Mouse (Mus musculus): ENCODE measurements around the gene Hs6st1. TPM values are rescaled to one million over a fixed set of nuclear protein-coding genes. Genes with fewer than 3 reads are reported as not detected.

The Hs6st1 gene
- total RNA-seq, 2 experiments from 2014 or later, result 40.9 to 43.0 TPM

- no peak for DNase-seq (ENCODE audit: extremely low spot score in 1 of 2, low spot score in 1 of 2)
Observed at GRCm38 (mm10) chr1:36080974-36081373, 12.8 kb downstream of the Hs6st1 start.

GRCm38 (mm10) chr1:36082184-36082583 is 14.0 kb downstream of the Hs6st1 start:
- DNase-seq (ENCODE audit: extremely low spot score in 1 of 2, low spot score in 1 of 2), result no peak

- no peak for DNase-seq (ENCODE audit: extremely low spot score in 1 of 2, low spot score in 1 of 2)
Observed at GRCm38 (mm10) chr1:36083554-36083953, 15.4 kb downstream of the Hs6st1 start.

GRCm38 (mm10) chr1:36085069-36085468 is 16.9 kb downstream of the Hs6st1 start:
- DNase-seq (ENCODE audit: extremely low spot score in 1 of 2, low spot score in 1 of 2), result no peak

- DNase-seq (ENCODE audit: extremely low spot score in 1 of 2, low spot score in 1 of 2), result no peak
Observed at GRCm38 (mm10) chr1:36088367-36088766, 20.2 kb downstream of the Hs6st1 start.

GRCm38 (mm10) chr1:36089481-36089880 is 21.3 kb downstream of the Hs6st1 start:
- no peak for DNase-seq (ENCODE audit: extremely low spot score in 1 of 2, low spot score in 1 of 2)

GRCm38 (mm10) chr1:36090011-36090721 is 22.0 kb downstream of the Hs6st1 start:
- no peak for DNase-seq (ENCODE audit: extremely low spot score in 1 of 2, low spot score in 1 of 2)

GRCm38 (mm10) chr1:36090722-36091110 is 22.5 kb downstream of the Hs6st1 start:
- no peak for DNase-seq (ENCODE audit: extremely low spot score in 1 of 2, low spot score in 1 of 2)

GRCm38 (mm10) chr1:36091246-36091645 is 23.0 kb downstream of the Hs6st1 start:
- DNase-seq (ENCODE audit: extremely low spot score in 1 of 2, low spot score in 1 of 2), result no peak

GRCm38 (mm10) chr1:36093741-36094140 is 25.5 kb downstream of the Hs6st1 start:
- DNase-seq (ENCODE audit: extremely low spot score in 1 of 2, low spot score in 1 of 2), result no peak

GRCm38 (mm10) chr1:36095423-36096272 is 27.4 kb downstream of the Hs6st1 start:
- peak; percentile 81 to 91 for DNase-seq (ENCODE audit: extremely low spot score in 1 of 2, low spot score in 1 of 2)

- no peak for DNase-seq (ENCODE audit: extremely low spot score in 1 of 2, low spot score in 1 of 2)
Observed at GRCm38 (mm10) chr1:36098432-36098831, 30.2 kb downstream of the Hs6st1 start.

GRCm38 (mm10) chr1:36100371-36100770 is 32.2 kb downstream of the Hs6st1 start:
- no peak for DNase-seq (ENCODE audit: extremely low spot score in 1 of 2, low spot score in 1 of 2)

- no peak for DNase-seq (ENCODE audit: extremely low spot score in 1 of 2, low spot score in 1 of 2)
Observed at GRCm38 (mm10) chr1:36105917-36106706, 37.9 kb downstream of the Hs6st1 start.

- DNase-seq (ENCODE audit: extremely low spot score in 1 of 2, low spot score in 1 of 2), result no peak
Observed at GRCm38 (mm10) chr1:36109987-36110386, 41.8 kb downstream of the Hs6st1 start.

GRCm38 (mm10) chr1:36112665-36113064 is 44.5 kb downstream of the Hs6st1 start:
- no peak for DNase-seq (ENCODE audit: extremely low spot score in 1 of 2, low spot score in 1 of 2)

- DNase-seq (ENCODE audit: extremely low spot score in 1 of 2, low spot score in 1 of 2), result no peak
Observed at GRCm38 (mm10) chr1:36113670-36114069, 45.5 kb downstream of the Hs6st1 start.

GRCm38 (mm10) chr1:36114844-36115243 is 46.6 kb downstream of the Hs6st1 start:
- no peak for DNase-seq (ENCODE audit: extremely low spot score in 1 of 2, low spot score in 1 of 2)

GRCm38 (mm10) chr1:36116488-36116887 is 48.3 kb downstream of the Hs6st1 start:
- DNase-seq (ENCODE audit: extremely low spot score in 1 of 2, low spot score in 1 of 2), result no peak

GRCm38 (mm10) chr1:36118061-36118685 is 50.0 kb downstream of the Hs6st1 start:
- DNase-seq (ENCODE audit: extremely low spot score in 1 of 2, low spot score in 1 of 2), result no peak

All from layer of hippocampus, postnatal 25 days (tissue).